Mouse (Mus musculus): Measurements from ENCODE around the gene Stat3.

Stat3 gene

GRCm38 (mm10) chr11:100840866-100841265 lies 98.5 kb downstream of the Stat3 start:
- Histone ChIP-seq H3K4me3 (replicated peaks; ENCODE audit: low read length) (no peak overlapping the region), H3K9me3 (ENCODE audit: low read length) (peaks cover 3% of the 10 kb centered on the region; the same call in 1 of the 2 replicates), H3K36me3 (ENCODE audit: insufficient read depth, low read length) (no peaks in the 10 kb centered on the region), H3K4me1 (replicated peaks; ENCODE audit: low read depth, low read length) (peaks cover 6% of the 10 kb centered on the region), H3K27me3 (ENCODE audit: insufficient read depth, low read length) (0 out of 2 replicates have a peak, but pooled peaks cover 4% of the 10 kb centered on the region)
- TF ChIP-seq NANOG (IDR thresholded peaks at IDR 0.05; ENCODE audit: borderline replicate concordance, low read length) (no peak), CTCF (conservative IDR thresholded peaks at IDR 0.05; ENCODE audit: low read length) (no peak), POU5F1 (IDR thresholded peaks at IDR 0.05; ENCODE audit: borderline replicate concordance, low read length) (no peak)

- no peak for TF ChIP-seq NANOG (IDR thresholded peaks at IDR 0.05; ENCODE audit: borderline replicate concordance, low read length)
- TF ChIP-seq POU5F1 (IDR thresholded peaks at IDR 0.05; ENCODE audit: borderline replicate concordance, low read length), result no peak
- TF ChIP-seq CTCF (conservative IDR thresholded peaks at IDR 0.05; ENCODE audit: low read length), result no peak
- H3K9me3 ChIP-seq (ENCODE audit: low read length), result peaks cover 3% of the 10 kb centered on the region; the same call in 1 of the 2 replicates
- no peaks in the 10 kb centered on the region for H3K36me3 ChIP-seq (ENCODE audit: insufficient read depth, low read length)
- no peak overlapping the region for H3K4me3 ChIP-seq (replicated peaks; ENCODE audit: low read length)
- H3K27me3 ChIP-seq (ENCODE audit: insufficient read depth, low read length), result no peaks in the 10 kb centered on the region
- peaks cover 6% of the 10 kb centered on the region; the same call in 1 of the 2 replicates for H3K4me1 ChIP-seq (replicated peaks; ENCODE audit: low read depth, low read length)
Observed at GRCm38 (mm10) chr11:100839523-100839922, 99.8 kb downstream of the Stat3 start.

GRCm38 (mm10) chr11:100838894-100839293 lies 100.4 kb downstream of the Stat3 start:
- no peak for TF ChIP-seq CTCF (conservative IDR thresholded peaks at IDR 0.05; ENCODE audit: low read length)
- TF ChIP-seq POU5F1 (IDR thresholded peaks at IDR 0.05; ENCODE audit: borderline replicate concordance, low read length), result no peak
- no peak for TF ChIP-seq NANOG (IDR thresholded peaks at IDR 0.05; ENCODE audit: borderline replicate concordance, low read length)
- H3K9me3 ChIP-seq (ENCODE audit: low read length), result peaks cover 3% of the 10 kb centered on the region; the same call in 1 of the 2 replicates
- H3K27me3 ChIP-seq (ENCODE audit: insufficient read depth, low read length), result no peaks in the 10 kb centered on the region
- H3K4me3 ChIP-seq (replicated peaks; ENCODE audit: low read length), result no peak overlapping the region
- H3K4me1 ChIP-seq (replicated peaks; ENCODE audit: low read depth, low read length), result peaks cover 6% of the 10 kb centered on the region; the same call in 1 of the 2 replicates
- H3K36me3 ChIP-seq (ENCODE audit: insufficient read depth, low read length), result no peaks in the 10 kb centered on the region

GRCm38 (mm10) chr11:100836923-100837702 lies 102.2 kb downstream of the Stat3 start:
- H3K27me3 ChIP-seq (ENCODE audit: insufficient read depth, low read length), result no peaks in the 10 kb centered on the region
- no peak overlapping the region for H3K4me3 ChIP-seq (replicated peaks; ENCODE audit: low read length)

More at GRCm38 (mm10) chr11:100836923-100837702, 102.2 kb downstream of the Stat3 start:
- Histone ChIP-seq H3K4me1 (replicated peaks; ENCODE audit: low read depth, low read length) (peaks cover 3% of the 10 kb centered on the region; the same call in 1 of the 2 replicates), H3K36me3 (ENCODE audit: insufficient read depth, low read length) (no peaks in the 10 kb centered on the region), H3K9me3 (ENCODE audit: low read length) (peaks cover 3% of the 10 kb centered on the region; the same call in 1 of the 2 replicates)
- TF ChIP-seq NANOG (IDR thresholded peaks at IDR 0.05; ENCODE audit: borderline replicate concordance, low read length) (no peak), CTCF (conservative IDR thresholded peaks at IDR 0.05; ENCODE audit: low read length) (peak; percentile 86)

All from E14TG2a.4 (cell line).